Mouse (Mus musculus): ENCODE results near the gene Hectd2. TPM values are rescaled to one million over a fixed set of nuclear protein-coding genes. Genes with fewer than 3 reads are reported as not detected.
A peak's percentile ranks its signal among the peaks of the same experiment; 100 is the strongest.

The Hectd2 gene
- polyA plus RNA-seq, 1 experiment from 2014 or later, result 6.0 TPM

GRCm38 (mm10) chr19:36625906-36626305, 71.5 kb downstream of the Hectd2 start:
- no peak overlapping the region for H3K4me2 ChIP-seq
- H3K4me1 ChIP-seq, result no peaks in the 10 kb centered on the region
- no peaks in the 10 kb centered on the region for H3K27me3 ChIP-seq (replicated peaks)
- H3K9ac ChIP-seq, result no peak overlapping the region
- no peak for ATAC-seq (ENCODE audit: extremely low read depth, insufficient number of reproducible peaks, low FRiP score, low TSS enrichment)
- H3K27ac ChIP-seq (replicated peaks), result no peak overlapping the region
- 78% methylated on average over 1 of the region's 1 CpGs for WGBS
- no peaks in the 10 kb centered on the region for H3K9me3 ChIP-seq
- no peak overlapping the region for H3K4me3 ChIP-seq
- no peaks in the 10 kb centered on the region for H3K36me3 ChIP-seq

- no peaks in the 10 kb centered on the region for H3K36me3 ChIP-seq
- H3K27ac ChIP-seq (replicated peaks), result no peak overlapping the region
- no peaks in the 10 kb centered on the region for H3K9me3 ChIP-seq
- no peak overlapping the region for H3K4me2 ChIP-seq
- 83% methylated on average over 4 of the region's 4 CpGs for WGBS
- H3K4me3 ChIP-seq, result no peak overlapping the region
- no peaks in the 10 kb centered on the region for H3K4me1 ChIP-seq
- no peak for ATAC-seq (ENCODE audit: extremely low read depth, insufficient number of reproducible peaks, low FRiP score, low TSS enrichment)
- no peak overlapping the region for H3K9ac ChIP-seq
- H3K27me3 ChIP-seq (replicated peaks), result no peaks in the 10 kb centered on the region
Observed at GRCm38 (mm10) chr19:36626881-36627280, 72.4 kb downstream of the Hectd2 start.

GRCm38 (mm10) chr19:36629394-36629910, 75.0 kb downstream of the Hectd2 start:
- 80% methylated on average over 9 of the region's 9 CpGs for WGBS
- H3K4me3 ChIP-seq, result no peak overlapping the region
- H3K4me2 ChIP-seq, result no peak overlapping the region
- ATAC-seq (ENCODE audit: extremely low read depth, insufficient number of reproducible peaks, low FRiP score, low TSS enrichment), result no peak
- H3K9ac ChIP-seq, result no peak overlapping the region
- H3K36me3 ChIP-seq, result no peaks in the 10 kb centered on the region
- no peaks in the 10 kb centered on the region for H3K27me3 ChIP-seq (replicated peaks)
- H3K4me1 ChIP-seq, result no peaks in the 10 kb centered on the region
- no peak overlapping the region for H3K27ac ChIP-seq (replicated peaks)
- no peaks in the 10 kb centered on the region for H3K9me3 ChIP-seq

GRCm38 (mm10) chr19:36630361-36630760, 75.9 kb downstream of the Hectd2 start:
- Histone ChIP-seq H3K27ac (replicated peaks) (no peak overlapping the region), H3K4me3 (no peak overlapping the region), H3K4me1 (peaks cover under 1% of the 10 kb centered on the region; the same call in 1 of the 2 replicates), H3K27me3 (replicated peaks) (no peaks in the 10 kb centered on the region), H3K4me2 (no peak overlapping the region), H3K36me3 (no peaks in the 10 kb centered on the region), H3K9me3 (no peaks in the 10 kb centered on the region), H3K9ac (no peak overlapping the region)
- WGBS, result 78% methylated on average over 5 of the region's 5 CpGs
- no peak for ATAC-seq (ENCODE audit: extremely low read depth, insufficient number of reproducible peaks, low FRiP score, low TSS enrichment)

- Histone ChIP-seq H3K27ac (replicated peaks) (no peak overlapping the region), H3K9me3 (no peaks in the 10 kb centered on the region), H3K27me3 (replicated peaks) (no peaks in the 10 kb centered on the region), H3K9ac (no peak overlapping the region), H3K4me3 (no peak overlapping the region), H3K36me3 (no peaks in the 10 kb centered on the region), H3K4me1 (peaks cover 8% of the 10 kb centered on the region; the same call in 1 of the 2 replicates), H3K4me2 (no peak overlapping the region)
- 83% methylated on average over 7 of the region's 7 CpGs for WGBS
- ATAC-seq (ENCODE audit: extremely low read depth, insufficient number of reproducible peaks, low FRiP score, low TSS enrichment), result no peak
Observed at GRCm38 (mm10) chr19:36634771-36635170, 80.3 kb downstream of the Hectd2 start.

- peaks cover 4% of the 10 kb centered on the region for H3K36me3 ChIP-seq
- no peak for ATAC-seq (ENCODE audit: extremely low read depth, insufficient number of reproducible peaks, low FRiP score, low TSS enrichment)
- H3K4me2 ChIP-seq, result no peak overlapping the region
- no peaks in the 10 kb centered on the region for H3K9me3 ChIP-seq
- H3K4me3 ChIP-seq, result no peak overlapping the region
- no peaks in the 10 kb centered on the region for H3K27me3 ChIP-seq (replicated peaks)
- H3K9ac ChIP-seq, result no peak overlapping the region
- 88% methylated on average over 3 of the region's 3 CpGs for WGBS
- peaks cover 23% of the 10 kb centered on the region for H3K4me1 ChIP-seq
- no peak overlapping the region for H3K27ac ChIP-seq (replicated peaks)
Observed at GRCm38 (mm10) chr19:36637223-36637622, 82.8 kb downstream of the Hectd2 start.

GRCm38 (mm10) chr19:36637948-36638587, 83.6 kb downstream of the Hectd2 start:
- Histone ChIP-seq H3K9me3 (peaks cover 7% of the 10 kb centered on the region), H3K4me3 (no peak overlapping the region), H3K4me2 (no peak overlapping the region), H3K9ac (no peak overlapping the region), H3K27ac (replicated peaks) (no peak overlapping the region), H3K36me3 (peaks cover 13% of the 10 kb centered on the region), H3K27me3 (replicated peaks) (no peaks in the 10 kb centered on the region), H3K4me1 (peaks cover 23% of the 10 kb centered on the region)
- 76% methylated on average over 7 of the region's 7 CpGs for WGBS
- ATAC-seq (ENCODE audit: extremely low read depth, insufficient number of reproducible peaks, low FRiP score, low TSS enrichment), result no peak

GRCm38 (mm10) chr19:36639072-36639471, 84.6 kb downstream of the Hectd2 start:
- Histone ChIP-seq H3K27me3 (replicated peaks) (no peaks in the 10 kb centered on the region), H3K4me1 (peaks cover 23% of the 10 kb centered on the region), H3K9me3 (peaks cover 10% of the 10 kb centered on the region), H3K4me2 (no peak overlapping the region), H3K36me3 (peaks cover 18% of the 10 kb centered on the region), H3K4me3 (no peak overlapping the region), H3K27ac (replicated peaks) (no peak overlapping the region), H3K9ac (no peak overlapping the region)
- WGBS, result 69% methylated on average over 9 of the region's 9 CpGs
- no peak for ATAC-seq (ENCODE audit: extremely low read depth, insufficient number of reproducible peaks, low FRiP score, low TSS enrichment)

GRCm38 (mm10) chr19:36641128-36641527, 86.7 kb downstream of the Hectd2 start:
- peaks cover 10% of the 10 kb centered on the region for H3K9me3 ChIP-seq
- 60% methylated on average over 3 of the region's 3 CpGs for WGBS
- ATAC-seq (ENCODE audit: extremely low read depth, insufficient number of reproducible peaks, low FRiP score, low TSS enrichment), result no peak
- H3K27me3 ChIP-seq (replicated peaks), result no peaks in the 10 kb centered on the region
- no peak overlapping the region for H3K4me2 ChIP-seq
- H3K27ac ChIP-seq (replicated peaks), result 0 out of 2 replicates have a peak overlapping the region, but pooled peaks have one; percentile 36
- H3K4me3 ChIP-seq, result no peak overlapping the region
- peaks cover 18% of the 10 kb centered on the region for H3K36me3 ChIP-seq
- peaks cover 18% of the 10 kb centered on the region for H3K4me1 ChIP-seq
- H3K9ac ChIP-seq, result no peak overlapping the region

- Histone ChIP-seq H3K4me3 (no peak overlapping the region), H3K27me3 (replicated peaks) (no peaks in the 10 kb centered on the region), H3K4me2 (no peak overlapping the region), H3K9ac (no peak overlapping the region), H3K27ac (replicated peaks) (no peak overlapping the region), H3K36me3 (peaks cover 18% of the 10 kb centered on the region), H3K4me1 (peaks cover 27% of the 10 kb centered on the region), H3K9me3 (peaks cover 10% of the 10 kb centered on the region)
- 84% methylated on average over 6 of the region's 6 CpGs for WGBS
- ATAC-seq (ENCODE audit: extremely low read depth, insufficient number of reproducible peaks, low FRiP score, low TSS enrichment), result no peak
Observed at GRCm38 (mm10) chr19:36645308-36645889, 91.0 kb downstream of the Hectd2 start.

GRCm38 (mm10) chr19:36646132-36646828, 91.8 kb downstream of the Hectd2 start:
- peak; percentile 70; the same call in 1 of the 2 replicates for ATAC-seq (ENCODE audit: extremely low read depth, insufficient number of reproducible peaks, low FRiP score, low TSS enrichment)
- peaks cover 19% of the 10 kb centered on the region for H3K4me1 ChIP-seq
- H3K36me3 ChIP-seq, result peaks cover 18% of the 10 kb centered on the region
- H3K4me2 ChIP-seq, result no peak overlapping the region
- no peaks in the 10 kb centered on the region for H3K27me3 ChIP-seq (replicated peaks)
- H3K9ac ChIP-seq, result no peak overlapping the region
- H3K4me3 ChIP-seq, result no peak overlapping the region
- peak overlapping the region; percentile 30; the same call in 1 of the 2 replicates for H3K27ac ChIP-seq (replicated peaks)
- H3K9me3 ChIP-seq, result peaks cover 10% of the 10 kb centered on the region
- WGBS, result 65% methylated on average over 7 of the region's 7 CpGs

Data from heart, embryonic 13.5 days (tissue).